Mouse (Mus musculus) heart, embryonic 14.5 days (tissue): ENCODE data around the gene Gm36210. TPM values are rescaled to one million over a fixed set of nuclear protein-coding genes. Genes with fewer than 3 reads are reported as not detected.
A peak's percentile ranks its signal among the peaks of the same experiment; 100 is the strongest.

Experiments used
- ATAC-seq: fragments of 200-750 bp; cut with Nextera tagmentation; 2 replicates; pipeline ENCODE4 v1.8.0; 2017; ENCODE audit warnings: low read depth, moderate TSS enrichment; ENCODE audit not compliant: insufficient number of reproducible peaks, insufficient read depth, low FRiP score
- H3K27ac ChIP-seq, 2 experiments: fragments of 200-500 bp in 1 of 2; fragments of 300-500 bp in 1 of 2; sonication (generic) in 1 of 2; replicated peaks in 1 of 2; 2 replicates each; pipeline ENCODE4 v1.5.1; 2012 to 2014; ENCODE audit warnings: low read depth in 2 of 2, low read length in 2 of 2, control low read depth in 1 of 2, mild to moderate bottlenecking in 1 of 2, mixed read lengths in 1 of 2; ENCODE audit not compliant: control insufficient read depth in 1 of 2, insufficient read depth in 1 of 2
- H3K27me3 ChIP-seq: fragments of 300-500 bp; sonication (generic); 2 replicates; pipeline ENCODE4 v1.6.1; 2014; ENCODE audit warnings: mild to moderate bottlenecking, low read length, control low read depth; ENCODE audit not compliant: control insufficient read depth, insufficient read depth
- H3K36me3 ChIP-seq: fragments of 300-500 bp; sonication (generic); 2 replicates; pipeline ENCODE4 v1.6.1; 2014; ENCODE audit warnings: mild to moderate bottlenecking, control low read depth, low read length, mixed read lengths; ENCODE audit not compliant: control insufficient read depth, insufficient read depth
- H3K4me1 ChIP-seq, 2 experiments: fragments of 200-500 bp in 1 of 2; fragments of 300-500 bp in 1 of 2; sonication (generic) in 1 of 2; 2 replicates each; pipeline ENCODE4 v1.6.1; 2012 to 2014; ENCODE audit warnings: low read length in 2 of 2, control low read depth in 1 of 2, mixed read lengths in 1 of 2; ENCODE audit not compliant: control insufficient read depth in 2 of 2, insufficient read depth in 2 of 2
- H3K4me2 ChIP-seq: fragments of 300-500 bp; sonication (generic); 2 replicates; pipeline ENCODE4 v1.6.1; 2014; ENCODE audit warnings: mild to moderate bottlenecking, low read length
- H3K4me3 ChIP-seq, 2 experiments: fragments of 200-500 bp in 1 of 2; fragments of 300-500 bp in 1 of 2; sonication (generic) in 1 of 2; 2 replicates each; pipeline ENCODE4 v1.5.1; 2012 to 2014; ENCODE audit warnings: low read length in 2 of 2, mild to moderate bottlenecking in 2 of 2, control low read depth in 1 of 2, low read depth in 1 of 2, moderate library complexity in 1 of 2; ENCODE audit not compliant: control insufficient read depth in 1 of 2, insufficient read depth in 1 of 2
- H3K9ac ChIP-seq: fragments of 300-500 bp; sonication (generic); 2 replicates; pipeline ENCODE4 v1.6.1; 2014; ENCODE audit warnings: mild to moderate bottlenecking, low read length
- H3K9me3 ChIP-seq: fragments of 300-500 bp; sonication (generic); 2 replicates; pipeline ENCODE4 v1.6.1; 2016; ENCODE audit warnings: low read length, control low read depth; ENCODE audit not compliant: control insufficient read depth
- WGBS: fragments of 180-500 bp; shearing (Covaris S2); extraction: QIAGEN DNeasy Blood & Tissue Kit; methylation state at CpG from one replicate; pipeline ENCODE4 v1.1.7; 2014; 5-methylcytosine and 5-hydroxymethylcytosine counted together
- polyA plus RNA-seq: library from polyadenylated mRNA; unstranded; fragments of >200 nt; fragmentation: Nextera tagmentation; extraction: Ambion mirVana; gene quantifications from 2 replicates; pipeline ENCODE4 v1.2.1, GENCODE M21; 2014

The Gm36210 gene
- polyA plus RNA-seq, 1 experiment from 2014 or later = 0.20 TPM

DNA sequence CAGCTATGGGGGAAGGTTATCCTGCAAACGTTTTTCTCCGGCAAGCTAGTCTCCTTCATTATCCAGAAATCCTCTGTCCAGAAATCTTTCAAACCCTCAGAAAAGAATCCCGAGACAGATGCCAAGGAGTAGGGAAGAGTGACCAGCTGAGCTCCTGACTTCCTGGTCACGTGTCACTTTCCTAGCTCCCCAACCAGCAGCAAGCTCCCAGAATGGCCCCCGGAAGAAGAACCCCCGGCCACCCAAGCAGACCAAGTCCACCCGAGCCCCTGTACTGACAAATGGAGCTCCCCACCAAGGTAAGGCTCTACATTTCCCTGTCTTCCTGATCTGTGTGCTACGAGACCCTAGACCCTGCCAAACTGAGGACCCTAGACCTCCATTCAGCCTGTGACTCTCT, 21.4 kb upstream of the Gm36210 start:
- H3K9me3 ChIP-seq = no peaks in the 10 kb centered on the region
- H3K4me3 ChIP-seq = no peak overlapping the region
- ATAC-seq = no peak
- 63% methylated on average over 8 of the region's 8 CpGs for whole genome bisulfite sequencing
- H3K36me3 ChIP-seq = no peaks in the 10 kb centered on the region
- peaks cover 28 to 36% of the 10 kb centered on the region in 2 experiments for H3K4me1 ChIP-seq
- H3K27me3 ChIP-seq = peaks cover 5% of the 10 kb centered on the region
- no peak overlapping the region for H3K27ac ChIP-seq
- 0 out of 2 replicates have a peak overlapping the region, but pooled peaks have one; percentile 4 for H3K9ac ChIP-seq
- no peak overlapping the region for H3K4me2 ChIP-seq

GRCm38 (mm10) chr7:4926849-4927248, 20.5 kb upstream of the Gm36210 start:
- Histone ChIP-seq H3K36me3 (no peaks in the 10 kb centered on the region), H3K4me3 (no peak overlapping the region), H3K27me3 (peaks cover 5% of the 10 kb centered on the region), H3K9me3 (no peaks in the 10 kb centered on the region), H3K4me2 (no peak overlapping the region), H3K9ac (no peak overlapping the region), H3K27ac (no peak overlapping the region), H3K4me1 (peaks cover 33 to 42% of the 10 kb centered on the region in 2 experiments)
- 67% methylated on average over 16 of the region's 16 CpGs for WGBS
- no peak for ATAC-seq

GRCm38 (mm10) chr7:4925441-4926381, 19.4 kb upstream of the Gm36210 start, which contains the start of gene Ssc5d:
TSS of gene Ssc5d (plus strand) at chr7:4925785.
- WGBS = 12% methylated on average over 6 of the region's 6 CpGs
- Histone ChIP-seq H3K9me3 (no peaks in the 10 kb centered on the region), H3K27ac (peak within 1 kb of the TSS; percentile 75 to 87), H3K4me3 (no peak within 1 kb of the TSS), H3K4me1 (peaks cover 40 to 53% of the 10 kb centered on the region in 2 experiments), H3K36me3 (peaks cover 2% of the 10 kb centered on the region), H3K4me2 (0 out of 2 replicates have a peak within 1 kb of the TSS, but pooled peaks have one; percentile 1), H3K27me3 (peaks cover 5% of the 10 kb centered on the region), H3K9ac (peak within 1 kb of the TSS; percentile 66; the same call in 1 of the 2 replicates)
- ATAC-seq = no peak

DNA sequence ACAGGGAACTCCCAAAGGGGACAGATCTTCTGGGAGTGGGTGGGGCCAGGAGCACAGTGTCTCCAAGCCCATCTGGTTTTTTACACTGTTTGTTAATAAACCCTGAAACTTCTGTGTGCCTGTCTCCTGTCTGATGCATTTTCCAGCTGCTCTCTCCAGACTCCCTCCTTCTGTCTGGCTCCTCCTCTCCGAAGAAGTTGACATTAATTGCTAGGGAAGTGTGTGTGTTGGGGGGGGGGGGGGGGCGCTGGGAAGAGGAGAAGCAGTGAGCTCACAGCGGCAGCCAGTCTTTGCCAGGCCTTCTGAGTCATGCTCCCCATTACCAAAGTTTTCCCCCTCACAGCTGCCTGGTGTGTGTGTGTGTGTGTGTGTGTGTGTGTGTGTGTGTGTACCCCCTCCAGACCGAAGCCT, 18.6 kb upstream of the Gm36210 start:
- peak overlapping the region; percentile 38; the same call in 1 of the 2 replicates for H3K9ac ChIP-seq
- H3K36me3 ChIP-seq = peaks cover 10% of the 10 kb centered on the region
- H3K4me2 ChIP-seq = no peak overlapping the region
- H3K4me1 ChIP-seq = peaks cover 40 to 54% of the 10 kb centered on the region in 2 experiments
- peak overlapping the region; percentile 75 to 87 for H3K27ac ChIP-seq
- peaks cover 5% of the 10 kb centered on the region for H3K27me3 ChIP-seq
- WGBS = 10% methylated on average over 4 of the region's 4 CpGs
- no peak for ATAC-seq
- H3K4me3 ChIP-seq = no peak overlapping the region
- H3K9me3 ChIP-seq = no peaks in the 10 kb centered on the region

- no peak for ATAC-seq
- peak overlapping the region; percentile 65 to 75 for H3K27ac ChIP-seq
- H3K9me3 ChIP-seq = no peaks in the 10 kb centered on the region
- H3K4me1 ChIP-seq = peaks cover 40 to 54% of the 10 kb centered on the region in 2 experiments
- WGBS = 0% methylated on average over 4 of the region's 4 CpGs
- H3K36me3 ChIP-seq = peaks cover 14% of the 10 kb centered on the region
- H3K4me3 ChIP-seq = no peak overlapping the region
- H3K27me3 ChIP-seq = peaks cover 5% of the 10 kb centered on the region
- peak overlapping the region; percentile 82 for H3K4me2 ChIP-seq
- peak overlapping the region; percentile 66; the same call in 1 of the 2 replicates for H3K9ac ChIP-seq
Observed at GRCm38 (mm10) chr7:4924483-4924882, 18.2 kb upstream of the Gm36210 start.

DNA sequence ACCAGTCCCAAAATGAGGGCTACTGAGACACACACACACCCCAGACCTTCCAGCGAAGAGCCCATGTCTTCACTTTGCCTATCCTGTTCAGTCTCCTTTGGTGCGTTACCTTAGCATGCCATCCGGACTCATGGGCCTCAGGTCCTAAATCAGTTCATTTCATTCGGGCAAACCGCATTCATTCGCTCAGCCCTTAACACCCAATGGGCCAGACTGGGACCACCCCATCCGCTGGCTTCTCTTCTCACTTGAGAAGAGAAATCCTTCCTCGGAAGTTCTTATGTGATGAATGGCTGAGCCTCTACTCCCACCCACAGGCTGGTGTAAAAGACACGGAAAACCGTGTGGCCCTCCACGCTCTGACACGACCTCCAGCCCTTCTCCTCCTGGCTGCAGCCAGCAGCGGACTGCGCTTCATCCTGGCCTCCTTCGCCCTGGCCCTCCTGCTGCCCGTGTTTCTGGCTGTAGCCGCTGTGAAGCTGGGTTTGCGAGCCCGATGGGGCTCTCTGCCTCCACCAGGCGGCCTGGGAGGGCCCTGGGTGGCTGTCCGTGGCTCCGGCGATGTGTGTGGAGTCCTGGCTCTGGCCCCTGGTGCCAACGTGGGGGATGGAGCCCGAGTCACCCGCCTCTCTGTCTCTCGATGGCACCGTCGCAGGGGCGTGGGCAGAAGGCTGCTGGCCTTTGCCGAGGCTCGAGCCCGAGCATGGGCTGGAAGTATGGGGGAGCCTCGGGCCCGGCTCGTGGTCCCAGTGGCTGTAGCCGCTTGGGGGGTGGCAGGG, 17.5 kb upstream of the Gm36210 start:
- Histone ChIP-seq H3K27ac (peak overlapping the region; percentile 65 to 75), H3K36me3 (peaks cover 22% of the 10 kb centered on the region), H3K4me2 (peak overlapping the region; percentile 82), H3K9ac (peak overlapping the region; percentile 66), H3K4me1 (peaks cover 40 to 54% of the 10 kb centered on the region in 2 experiments), H3K27me3 (peaks cover 5% of the 10 kb centered on the region), H3K9me3 (no peaks in the 10 kb centered on the region), H3K4me3 (peak overlapping the region; percentile 21 to 32)
- no peak for ATAC-seq
- 5% methylated on average over 37 of the region's 37 CpGs for WGBS

GRCm38 (mm10) chr7:4922931-4923565, 16.7 kb upstream of the Gm36210 start:
- peak overlapping the region; percentile 82 for H3K4me2 ChIP-seq
- peak overlapping the region; percentile 32 to 41 for H3K4me3 ChIP-seq
- H3K9me3 ChIP-seq = no peaks in the 10 kb centered on the region
- peaks cover 40 to 54% of the 10 kb centered on the region in 2 experiments for H3K4me1 ChIP-seq
- ATAC-seq = no peak
- peak overlapping the region; percentile 31 to 58; a peak in 1 of 4 replicates for H3K27ac ChIP-seq
- 2% methylated on average over 14 of the region's 14 CpGs for WGBS
- peak overlapping the region; percentile 66 for H3K9ac ChIP-seq
- H3K36me3 ChIP-seq = peaks cover 29% of the 10 kb centered on the region
- peaks cover 5% of the 10 kb centered on the region for H3K27me3 ChIP-seq
